Mouse (Mus musculus) gastrocnemius, postnatal 4 days (tissue): ENCODE results near the gene Ndufaf3. TPM values are rescaled to one million over a fixed set of nuclear protein-coding genes. Genes with fewer than 3 reads are reported as not detected.
A peak's percentile ranks its signal among the peaks of the same experiment; 100 is the strongest.

Experiments
- DNase-seq, 2 experiments: peaks; one replicate each; pipeline ENCODE4 v3.0.0; 2021 to 2022; ENCODE audit warnings: low spot score in 2 of 2, mixed read lengths in 2 of 2
- microRNA-seq: library from miRNA; unstranded; fragments of <30 nt; microRNA quantifications from one replicate; pipeline ENCODE4 v1.2.0, GENCODE M21; 2021
- total RNA-seq, 2 experiments: library from RNA; stranded (reverse); gene quantifications; 2 replicates each; pipeline ENCODE4 v1.2.3; 2021

Gene Ndufaf3
- total RNA-seq, 2 experiments from 2014 or later: 39.6 to 46.7 TPM

- DNase-seq: no peak
Measured at GRCm38 (mm10) chr9:108521604-108522003, 45.6 kb downstream of the Ndufaf3 start.

- DNase-seq: no peak
Measured at GRCm38 (mm10) chr9:108517931-108518332, 49.3 kb downstream of the Ndufaf3 start.

GRCm38 (mm10) chr9:108517253-108517930, 49.8 kb downstream of the Ndufaf3 start:
- DNase-seq: peak; percentile 73 to 90

- DNase-seq: peak; percentile 85 to 93
Measured at GRCm38 (mm10) chr9:108516380-108517251, 50.6 kb downstream of the Ndufaf3 start, which contains the start of gene Qrich1. Qrich1 (plus strand) TSS chr9:108516806.

Small RNA genes within 50 kb of the gene (microRNA-seq; reads per million reads assigned to microRNA genes)
- gene Gm24083: not detected
- not detected for gene Mir191
- 621 reads per million, percentile 71 among the genes with 10 or more reads in this experiment for gene Mir425

Other genes with a start within 250 kb of the Ndufaf3 start
- 100 to 1,000 TPM in 1 of 2 experiments, 10 to 100 TPM in 1; 91.8 to 108 TPM for gene Gpx1, start 228.5 kb downstream of the Ndufaf3 start, total RNA-seq
- gene Usp4, start 219.6 kb downstream of the Ndufaf3 start, total RNA-seq: 10 to 100 TPM; 77.2 to 93.2 TPM
- 1 to 10 TPM in 1 of 2 experiments, under 1 TPM in 1; 0.57 to 1.2 TPM for gene 1700102P08Rik, start 174.6 kb downstream of the Ndufaf3 start, total RNA-seq
- gene Ccdc36, start 138.9 kb downstream of the Ndufaf3 start, total RNA-seq: under 1 TPM; 0.21 to 0.25 TPM
- gene BC048562, start 131.0 kb downstream of the Ndufaf3 start, total RNA-seq: not detected
- 10 to 100 TPM; 27.0 to 31.3 TPM for gene Ccdc71, start 106.9 kb downstream of the Ndufaf3 start, total RNA-seq
- gene Klhdc8b, start 105.9 kb downstream of the Ndufaf3 start, total RNA-seq: 10 to 100 TPM; 13.4 to 15.3 TPM
- gene Lamb2, start 87.7 kb downstream of the Ndufaf3 start, total RNA-seq: 100 to 1,000 TPM; 180 to 191 TPM
- 100 to 1,000 TPM; 107 to 126 TPM for gene Usp19, start 76.8 kb downstream of the Ndufaf3 start, total RNA-seq
- gene Qars, start 59.7 kb downstream of the Ndufaf3 start, total RNA-seq: 10 to 100 TPM; 93.1 to 96.0 TPM
- 100 to 1,000 TPM; 109 to 123 TPM for gene Qrich1, start 50.6 kb downstream of the Ndufaf3 start, total RNA-seq
- gene Impdh2, start 7.1 kb downstream of the Ndufaf3 start, total RNA-seq: 10 to 100 TPM; 78.6 to 92.9 TPM
- gene Dalrd3, start 2.5 kb upstream of the Ndufaf3 start, total RNA-seq: 10 to 100 TPM; 11.5 to 14.6 TPM
- 10 to 100 TPM; 27.7 to 32.2 TPM for gene Wdr6, start 11.3 kb upstream of the Ndufaf3 start, total RNA-seq
- gene P4htm, start 30.2 kb upstream of the Ndufaf3 start, total RNA-seq: 1 to 10 TPM; 5.0 to 5.5 TPM
- 10 to 100 TPM; 58.2 to 68.8 TPM for gene Arih2, start 82.0 kb upstream of the Ndufaf3 start, total RNA-seq
- 10 to 100 TPM; 68.4 to 75.8 TPM for gene Slc25a20, start 94.7 kb upstream of the Ndufaf3 start, total RNA-seq
- 100 to 1,000 TPM; 103 to 104 TPM for gene Prkar2a, start 121.9 kb upstream of the Ndufaf3 start, total RNA-seq
- gene Ip6k2, start 216.4 kb upstream of the Ndufaf3 start, total RNA-seq: 10 to 100 TPM; 43.7 to 44.3 TPM
- 1 to 10 TPM; 6.6 to 9.2 TPM for gene Nckipsd, start 240.9 kb upstream of the Ndufaf3 start, total RNA-seq